30 mouse cellular contexts compared by ENCODE assay signal in the genomic region with DNA sequence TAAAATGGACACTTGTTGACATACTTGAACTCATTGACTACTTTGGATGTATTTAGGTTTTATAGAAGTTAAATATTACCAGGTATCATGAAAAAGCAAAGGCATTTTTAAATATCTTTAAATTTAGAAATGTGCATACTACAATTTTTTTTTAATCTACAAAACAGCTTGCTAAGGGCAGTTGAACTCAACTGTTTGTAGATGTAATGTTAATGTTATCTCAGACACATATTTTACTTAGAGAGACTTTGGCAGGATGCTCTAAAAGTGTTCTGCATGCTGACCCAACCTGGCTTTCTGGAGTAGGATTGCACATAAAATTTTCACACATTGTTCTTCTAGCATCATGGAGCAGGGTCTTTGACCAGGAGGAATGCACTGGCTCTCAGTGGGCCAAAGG. TPM values are rescaled to one million over a fixed set of nuclear protein-coding genes. Genes with fewer than 3 reads are reported as not detected.
DNase-seq lines count a peak whose midpoint lies in the region; ATAC-seq and TF ChIP-seq lines count a peak whose summit lies in the region.
"Had no signal": no experiment of that assay in that cellular context is flagged by ENCODE, and none has a peak within 500 bp of the region (broad histone marks: within the 10 kb centered on the region; RNA-seq: fewer than 3 reads in every experiment).

No protein-coding gene starts in this region.

- H3K9ac ChIP-seq in liver, embryonic 14.5 days (replicated peaks): peak overlapping the region; percentile 31; the same call in 1 of the 2 replicates
- H3K9ac ChIP-seq in liver, postnatal 0 days (replicated peaks): no peak overlapping the region
- no peak overlapping the region for H3K9ac ChIP-seq in hindbrain, embryonic 11.5 days (ENCODE audit: low read depth, low read length)
- H3K9ac ChIP-seq: embryonic facial prominence, embryonic 13.5 days; forebrain, embryonic 12.5 days; heart, embryonic 13.5 days; hindbrain, embryonic 12.5 days; hindbrain, embryonic 15.5 days had no signal

- TF ChIP-seq POLR2A in bone marrow, adult 2 months (IDR thresholded peaks at IDR 0.05; ENCODE audit: borderline replicate concordance, control insufficient read depth, low read depth, low read length): no peak

- H3K4me3 ChIP-seq in G1E (ENCODE audit: low read depth, low read length): peak overlapping the region; percentile 27; the same call in 1 of the 2 replicates
- H3K4me3 ChIP-seq in bone marrow, adult 2 months (replicated peaks; ENCODE audit: control insufficient read depth, low read depth, low read length): no peak overlapping the region
- no peak overlapping the region for H3K4me3 ChIP-seq in liver, embryonic 14.5 days (ENCODE audit: insufficient read depth in 1 of 2, low read depth in 2 of 2, low read length in 2 of 2)
- H3K4me3 ChIP-seq in liver, postnatal 0 days (ENCODE audit: low read depth, low read length): no peak overlapping the region
- no peak overlapping the region for H3K4me3 ChIP-seq in hindbrain, embryonic 11.5 days (ENCODE audit: low read depth, low read length)
- H3K4me3 ChIP-seq: embryonic facial prominence, embryonic 10.5 days; embryonic facial prominence, embryonic 13.5 days; erythroblast, embryonic 14.5 days; forebrain, embryonic 12.5 days; heart, adult 2 months; heart, embryonic 10.5 days; heart, embryonic 13.5 days; hindbrain, embryonic 12.5 days; hindbrain, embryonic 15.5 days had no signal

- TF ChIP-seq CTCF in G1E (IDR thresholded peaks at IDR 0.05; ENCODE audit: low read depth, low read length): no peak
- no peak for TF ChIP-seq CTCF in bone marrow, adult 2 months (IDR thresholded peaks at IDR 0.05; ENCODE audit: control insufficient read depth, insufficient read depth, low read length)
- TF ChIP-seq CTCF in liver, embryonic 14.5 days (IDR thresholded peaks at IDR 0.05; ENCODE audit: low read depth): no peak
- TF ChIP-seq CTCF in liver, postnatal 0 days (IDR thresholded peaks at IDR 0.05; ENCODE audit: low read depth): no peak

- peaks cover 70% of the 10 kb centered on the region for H3K4me1 ChIP-seq in G1E (ENCODE audit: insufficient read depth, low read depth, low read length)
- H3K4me1 ChIP-seq in bone marrow, adult 2 months (ENCODE audit: control insufficient read depth, insufficient read depth, low read length): peaks cover 2% of the 10 kb centered on the region; the same call in 1 of the 2 replicates
- H3K4me1 ChIP-seq in liver, embryonic 14.5 days (replicated peaks; ENCODE audit: control insufficient read depth in 2 of 2, insufficient read depth in 2 of 2, low read length in 1 of 2): peaks cover 60 to 66% of the 10 kb centered on the region in 2 experiments
- peaks cover 17% of the 10 kb centered on the region for H3K4me1 ChIP-seq in liver, postnatal 0 days (ENCODE audit: insufficient read depth)
- no peaks in the 10 kb centered on the region for H3K4me1 ChIP-seq in hindbrain, embryonic 11.5 days (replicated peaks; ENCODE audit: control insufficient read depth, insufficient read depth, low read length)
- H3K4me1 ChIP-seq: hindbrain, embryonic 12.5 days; hindbrain, embryonic 15.5 days had no signal

- H3K9me3 ChIP-seq in G1E (replicated peaks): no peaks in the 10 kb centered on the region
- no peaks in the 10 kb centered on the region for H3K9me3 ChIP-seq in liver, embryonic 14.5 days (ENCODE audit: control insufficient read depth, low read length)
- no peaks in the 10 kb centered on the region for H3K9me3 ChIP-seq in liver, postnatal 0 days (ENCODE audit: low read length)
- no peaks in the 10 kb centered on the region for H3K9me3 ChIP-seq in hindbrain, embryonic 11.5 days (ENCODE audit: control insufficient read depth, low read length)
- H3K9me3 ChIP-seq: embryonic facial prominence, embryonic 10.5 days; embryonic facial prominence, embryonic 13.5 days; forebrain, embryonic 12.5 days; heart, embryonic 10.5 days; heart, embryonic 13.5 days; hindbrain, embryonic 12.5 days; hindbrain, embryonic 15.5 days had no signal

- H3K27me3 ChIP-seq in G1E (ENCODE audit: insufficient read depth, low read length): no peaks in the 10 kb centered on the region
- no peaks in the 10 kb centered on the region for H3K27me3 ChIP-seq in liver, embryonic 14.5 days (ENCODE audit: control insufficient read depth, insufficient read depth, low read length)
- no peaks in the 10 kb centered on the region for H3K27me3 ChIP-seq in liver, postnatal 0 days (ENCODE audit: insufficient read depth, low read length)
- peaks cover 4% of the 10 kb centered on the region; the same call in 1 of the 2 replicates for H3K27me3 ChIP-seq in hindbrain, embryonic 11.5 days (ENCODE audit: control insufficient read depth, insufficient read depth, low read length)
- H3K27me3 ChIP-seq: CH12.LX; heart, embryonic 13.5 days; hindbrain, embryonic 15.5 days had no signal

- H3K4me2 ChIP-seq in liver, embryonic 14.5 days (ENCODE audit: low read depth): peak overlapping the region; percentile 13; the same call in 1 of the 2 replicates
- no peak overlapping the region for H3K4me2 ChIP-seq in liver, postnatal 0 days (ENCODE audit: low read depth, low read length)
- no peak overlapping the region for H3K4me2 ChIP-seq in hindbrain, embryonic 11.5 days (replicated peaks; ENCODE audit: low read depth, low read length)
- H3K4me2 ChIP-seq: embryonic facial prominence, embryonic 13.5 days; forebrain, embryonic 12.5 days; heart, embryonic 13.5 days; hindbrain, embryonic 12.5 days; hindbrain, embryonic 15.5 days had no signal

- TF ChIP-seq EP300 in liver, embryonic 14.5 days (IDR thresholded peaks at IDR 0.05; ENCODE audit: low read depth): no peak
- peak; percentile 56; the same call in 1 of the 2 replicates for TF ChIP-seq EP300 in liver, postnatal 0 days (IDR thresholded peaks at IDR 0.05; ENCODE audit: low read depth)

- no peak for ATAC-seq in G1E (ENCODE audit: extremely low read depth, insufficient number of reproducible peaks, low FRiP score, poor library complexity, severe bottlenecking)
- no peak for ATAC-seq in liver, embryonic 14.5 days (ENCODE audit: insufficient read depth)
- no peak for ATAC-seq in liver, postnatal 0 days
- ATAC-seq in hindbrain, embryonic 11.5 days (ENCODE audit: low FRiP score): no peak
- ATAC-seq: forebrain, embryonic 16.5 days had no signal

- no peak for DNase-seq in G1E (ENCODE audit: low spot score)
- no peak for DNase-seq in liver, embryonic 14.5 days (ENCODE audit: low read depth in 3 of 3, low spot score in 3 of 3)
- DNase-seq in liver, postnatal 0 days: no peak
- DNase-seq in hindbrain, embryonic 11.5 days (ENCODE audit: low spot score): no peak
- DNase-seq in cerebellum, adult 11 months: no peak
- no peak for DNase-seq in layer of hippocampus, adult 18-20 months (ENCODE audit: low spot score in 2 of 2)
- DNase-seq: adrenal gland, postnatal 10 days; adrenal gland, postnatal 36 days; B cell, adult 2 months; cerebellum, adult 11-12 months; cerebellum, adult 8-10 months; cerebellum, postnatal 10 days; cerebellum, postnatal 36 days; embryo, embryonic 11 days; gastrocnemius, postnatal 10 days; gastrocnemius, postnatal 36 days; heart, adult 2 months; heart, postnatal 14 days; heart, postnatal 4 days had no signal

- peak overlapping the region; percentile 85 for H3K27ac ChIP-seq in bone marrow, adult 2 months (ENCODE audit: control insufficient read depth, insufficient read depth, low read depth, low read length, poor library complexity)
- peak overlapping the region; percentile 71 for H3K27ac ChIP-seq in liver, embryonic 14.5 days
- H3K27ac ChIP-seq in liver, postnatal 0 days (ENCODE audit: low read depth): peak overlapping the region; percentile 17; the same call in 1 of the 2 replicates
- no peak overlapping the region for H3K27ac ChIP-seq in hindbrain, embryonic 11.5 days (ENCODE audit: low read depth, low read length)
- H3K27ac ChIP-seq: embryonic facial prominence, embryonic 10.5 days; embryonic facial prominence, embryonic 13.5 days; forebrain, embryonic 12.5 days; heart, adult 2 months; heart, embryonic 10.5 days; heart, embryonic 13.5 days; hindbrain, embryonic 12.5 days; hindbrain, embryonic 15.5 days had no signal

- peaks cover 3% of the 10 kb centered on the region for H3K36me3 ChIP-seq in G1E (replicated peaks)
- H3K36me3 ChIP-seq in liver, embryonic 14.5 days (replicated peaks; ENCODE audit: control insufficient read depth, insufficient read depth, low read depth): peaks cover 1% of the 10 kb centered on the region
- H3K36me3 ChIP-seq in liver, postnatal 0 days (replicated peaks; ENCODE audit: insufficient read depth, low read length): no peaks in the 10 kb centered on the region
- H3K36me3 ChIP-seq in hindbrain, embryonic 11.5 days (ENCODE audit: control insufficient read depth, insufficient read depth, low read length): no peaks in the 10 kb centered on the region
- H3K36me3 ChIP-seq: embryonic facial prominence, embryonic 10.5 days; embryonic facial prominence, embryonic 13.5 days; forebrain, embryonic 12.5 days; heart, embryonic 10.5 days; heart, embryonic 13.5 days; hindbrain, embryonic 12.5 days; hindbrain, embryonic 15.5 days had no signal

RNA-seq across cellular contexts. Expression of gene Car2, which starts 4.1 kb away (rescaled TPM):
- 1,532 and 1,746 TPM in 2 replicates for total RNA-seq in G1E (2014; fragmentation: Nextera tagmentation)
- 1,452 and 1,581 TPM in 2 replicates for total RNA-seq in G1E (2017)
- polyA plus RNA-seq in G1E (2012): 537 and 1,129 TPM in 2 replicates
- polyA plus RNA-seq in bone marrow, adult 2 months (2011; ENCODE audit: insufficient read depth, insufficient read length, low replicate concordance, missing spikeins): 455 and 1,276 TPM in 2 replicates
- polyA plus RNA-seq in liver, embryonic 14.5 days (2012; rRNA removed): 960 and 1,504 TPM in 2 replicates
- 2,373 and 2,511 TPM in 2 replicates for polyA plus RNA-seq in liver, embryonic 14.5 days (2014; fragmentation: Nextera tagmentation; extraction: Ambion mirVana)
- polyA plus RNA-seq in liver, postnatal 0 days (2015; fragmentation: Nextera tagmentation; extraction: Ambion mirVana): 901 and 980 TPM in 2 replicates
- 105 and 108 TPM in 2 replicates for polyA plus RNA-seq in hindbrain, embryonic 11.5 days (2014; fragmentation: Nextera tagmentation; extraction: Ambion mirVana)
- total RNA-seq in layer of hippocampus, adult 18-20 months (2021): 100 to 1,000 TPM; 152 to 187 TPM

RNA-seq across cellular contexts. Expression of gene Car3, which starts 18.7 kb away (rescaled TPM):
- 18.5 TPM in 2 replicates for total RNA-seq in G1E (2014; fragmentation: Nextera tagmentation)
- 1.1 and 1.2 TPM in 2 replicates for total RNA-seq in G1E (2017)
- polyA plus RNA-seq in G1E (2012): 1.7 and 3.9 TPM in 2 replicates
- 19.2 and 25.4 TPM in 2 replicates for polyA plus RNA-seq in bone marrow, adult 2 months (2011; ENCODE audit: insufficient read depth, insufficient read length, low replicate concordance, missing spikeins)
- 30.6 and 33.2 TPM in 2 replicates for polyA plus RNA-seq in liver, embryonic 14.5 days (2012; rRNA removed)
- polyA plus RNA-seq in liver, embryonic 14.5 days (2014; fragmentation: Nextera tagmentation; extraction: Ambion mirVana): 80.3 and 134 TPM in 2 replicates
- 38.8 and 39.0 TPM in 2 replicates for polyA plus RNA-seq in liver, postnatal 0 days (2015; fragmentation: Nextera tagmentation; extraction: Ambion mirVana)
- polyA plus RNA-seq in hindbrain, embryonic 11.5 days (2014; fragmentation: Nextera tagmentation; extraction: Ambion mirVana): 5.1 and 5.2 TPM in 2 replicates
- under 1 TPM; 0.62 to 0.71 TPM for total RNA-seq in layer of hippocampus, adult 18-20 months (2021)
